Mouse (Mus musculus) CH12.LX (cell line): Measurements from ENCODE around the gene Snx10. TPM values are rescaled to one million over a fixed set of nuclear protein-coding genes. Genes with fewer than 3 reads are reported as not detected.

Experiments
- DNase-seq: peaks from one replicate; pipeline ENCODE4 v3.0.0-alpha.2; 2013; ENCODE audit errors: extremely low read depth
- H3K27ac ChIP-seq: 2 replicates; pipeline ENCODE4 v1.5.1; 2012; ENCODE audit warnings: low read depth, mild to moderate bottlenecking, control low read depth, moderate library complexity; ENCODE audit not compliant: insufficient read depth
- H3K27me3 ChIP-seq: replicated peaks from 2 replicates; pipeline ENCODE3; 2012; ENCODE audit warnings: inconsistent platforms
- H3K36me3 ChIP-seq, 2 experiments: replicated peaks in 1 of 2; 2 replicates each; pipeline versions ENCODE3 to v1.6.1; 2012; ENCODE audit warnings: inconsistent platforms in 1 of 2, low read length in 1 of 2, mild to moderate bottlenecking in 1 of 2, mixed read lengths in 1 of 2, moderate library complexity in 1 of 2; ENCODE audit not compliant: control insufficient read depth in 1 of 2, insufficient read depth in 1 of 2
- H3K4me1 ChIP-seq, 2 experiments: 2 replicates each; pipeline ENCODE4 v1.6.1; 2012; ENCODE audit warnings: inconsistent platforms in 1 of 2, moderate library complexity in 1 of 2; ENCODE audit not compliant: insufficient read depth in 2 of 2, control insufficient read depth in 1 of 2
- H3K4me2 ChIP-seq: 2 replicates; pipeline ENCODE4 v1.6.1; 2012; ENCODE audit warnings: low read depth, mild to moderate bottlenecking, control low read depth; ENCODE audit not compliant: poor library complexity, insufficient read depth, severe bottlenecking
- H3K4me3 ChIP-seq, 3 experiments: fragments of 150-350 bp in 1 of 3; sonication (generic) in 1 of 3; replicated peaks in 1 of 3; 2 replicates each; pipeline versions ENCODE3 to v1.5.1; 2011 to 2012; ENCODE audit warnings: low read depth in 2 of 3, low read length in 2 of 3, mild to moderate bottlenecking in 2 of 3, moderate library complexity in 2 of 3, control low read depth in 1 of 3, improper control_type of control experiment in 1 of 3, inconsistent platforms in 1 of 3, mixed read lengths in 1 of 3; ENCODE audit not compliant: poor library complexity in 1 of 3
- H3K79me2 ChIP-seq: replicated peaks from 2 replicates; pipeline ENCODE4 v1.6.1; 2012; ENCODE audit warnings: mild to moderate bottlenecking, moderate library complexity; ENCODE audit not compliant: control insufficient read depth, poor library complexity, insufficient read depth, severe bottlenecking; ENCODE audit errors: extremely low read depth
- H3K9ac ChIP-seq: 2 replicates; pipeline ENCODE4 v1.6.1; 2012; ENCODE audit warnings: low read depth, mild to moderate bottlenecking, control low read depth, moderate library complexity; ENCODE audit not compliant: insufficient read depth
- H3K9me3 ChIP-seq: replicated peaks from 2 replicates; pipeline ENCODE3; 2012; ENCODE audit warnings: low read length, inconsistent platforms, mixed read lengths
- CHD1 ChIP-seq: IDR thresholded peaks from 2 replicates; pipeline ENCODE4 v1.6.1; 2012; ENCODE audit warnings: low read depth, low read length, improper control_type of control experiment, inconsistent platforms
- E2F4 ChIP-seq: IDR thresholded peaks from 2 replicates; pipeline ENCODE4 v1.6.1; 2011; ENCODE audit warnings: low read depth, low read length, improper control_type of control experiment; ENCODE audit not compliant: insufficient replicate concordance
- ETS1 ChIP-seq: conservative IDR thresholded peaks from 2 replicates; pipeline ENCODE4 v1.6.1; 2012; ENCODE audit warnings: low read depth, mild to moderate bottlenecking, inconsistent platforms, low read length, improper control_type of control experiment, moderate library complexity
- HCFC1 ChIP-seq: IDR thresholded peaks from 2 replicates; pipeline ENCODE4 v1.6.1; 2012; ENCODE audit warnings: low read depth, mild to moderate bottlenecking, inconsistent platforms, low read length, improper control_type of control experiment
- IRF4 ChIP-seq: IDR thresholded peaks from 2 replicates; pipeline ENCODE4 v1.6.1; 2014; ENCODE audit warnings: low read depth, mild to moderate bottlenecking, inconsistent platforms, low read length, improper control_type of control experiment
- JUND ChIP-seq: conservative IDR thresholded peaks from 2 replicates; pipeline ENCODE4 v1.6.1; 2011; ENCODE audit warnings: low read depth, low read length, improper control_type of control experiment
- MAFK ChIP-seq: IDR thresholded peaks from 2 replicates; pipeline ENCODE4 v1.6.1; 2011; ENCODE audit warnings: low read length, improper control_type of control experiment; ENCODE audit not compliant: insufficient replicate concordance
- MAZ ChIP-seq: IDR thresholded peaks from 2 replicates; pipeline ENCODE4 v1.6.1; 2012; ENCODE audit warnings: low read depth, mild to moderate bottlenecking, inconsistent platforms, low read length, improper control_type of control experiment, moderate library complexity
- MYC ChIP-seq: IDR thresholded peaks from 2 replicates; pipeline ENCODE4 v1.6.1; 2011; ENCODE audit warnings: low read depth, mild to moderate bottlenecking, improper control_type of control experiment, low read length
- NELFE ChIP-seq: IDR thresholded peaks from 2 replicates; pipeline ENCODE4 v1.6.1; 2011; ENCODE audit warnings: low read depth, low read length, improper control_type of control experiment
- NRF1 ChIP-seq: IDR thresholded peaks from 2 replicates; pipeline ENCODE4 v1.6.1; 2014; ENCODE audit warnings: low read depth, mild to moderate bottlenecking, inconsistent platforms, low read length, improper control_type of control experiment, moderate library complexity
- PAX5 ChIP-seq: IDR thresholded peaks from 2 replicates; pipeline ENCODE4 v1.6.1; 2012; ENCODE audit warnings: low read length, inconsistent platforms, mixed read lengths
- POLR2AphosphoS2 ChIP-seq: IDR thresholded peaks from 2 replicates; pipeline ENCODE4 v1.6.1; 2011; ENCODE audit warnings: low read depth, low read length, improper control_type of control experiment
- RAD21 ChIP-seq: IDR thresholded peaks from 2 replicates; pipeline ENCODE4 v1.6.1; 2011; ENCODE audit warnings: low read depth, mild to moderate bottlenecking, low read length, improper control_type of control experiment, moderate library complexity
- RCOR1 ChIP-seq: conservative IDR thresholded peaks from 2 replicates; pipeline ENCODE4 v1.6.1; 2012; ENCODE audit warnings: low read depth, mild to moderate bottlenecking, inconsistent platforms, low read length, improper control_type of control experiment
- SIN3A ChIP-seq: IDR thresholded peaks from 2 replicates; pipeline ENCODE4 v1.6.1; 2012; ENCODE audit warnings: low read length, improper control_type of control experiment, inconsistent platforms
- SMC3 ChIP-seq: IDR thresholded peaks from 2 replicates; pipeline ENCODE4 v1.6.1; 2011; ENCODE audit warnings: low read depth, low read length, improper control_type of control experiment
- UBTF ChIP-seq: IDR thresholded peaks from 2 replicates; pipeline ENCODE4 v1.6.1; 2012; ENCODE audit warnings: low read depth, mild to moderate bottlenecking, inconsistent platforms, low read length, improper control_type of control experiment, moderate library complexity
- ZMIZ1 ChIP-seq: IDR thresholded peaks from 2 replicates; pipeline ENCODE4 v1.6.1; 2012; ENCODE audit warnings: low read depth, mild to moderate bottlenecking, inconsistent platforms, low read length, improper control_type of control experiment
- dilution Hi-C: fragments of 300-500 bp; cut with MboI; formaldehyde crosslinking; loops from 2 replicates; pipeline ENCODE4 v1.14.3; 2020; ENCODE audit warnings: low sequenced_read_pairs; ENCODE audit not compliant: extremely low pct_unique_long_range_greater_than_20kb, extremely low pct_ligation_motif_present
- in situ Hi-C: fragments of 300-500 bp; cut with MboI; formaldehyde crosslinking; loops from 3 replicates; pipeline ENCODE4 v1.14.3; 2019; ENCODE audit warnings: low sequenced_read_pairs, low pct_ligation_motif_present, low pct_unique_long_range_greater_than_20kb, mixed read lengths
- polyA plus RNA-seq: library from polyadenylated mRNA; unstranded; fragments of >175 nt; gene quantifications from 2 replicates; pipeline ENCODE4 v1.2.1, GENCODE M21; 2012; ENCODE audit warnings: low read depth; ENCODE audit not compliant: insufficient read length
- total RNA-seq, 2 experiments: library from RNA; depleted of rRNA; stranded (reverse); fragments of 300-350 nt in 1 of 2; fragments of >200 nt in 1 of 2; gene quantifications; 2 replicates each; pipeline ENCODE4 v1.2.3; 2012 to 2014

Gene Snx10
- total and polyA plus RNA-seq, 3 experiments = 27.6 to 84.7 (median 46.2) TPM

GRCm38 (mm10) chr6:51591844-51592243 lies 68.1 kb downstream of the Snx10 start:
- no peak for DNase-seq
- in situ Hi-C loops (loop anchor here (10.0 to 25.0 kb wide), 2 partner anchors 205 to 263 kb away; no protein-coding TSS in a partner anchor), dilution Hi-C loops (no loop called here)
- Histone ChIP-seq H3K27me3 (no peaks in the 10 kb centered on the region), H3K9me3 (no peaks in the 10 kb centered on the region), H3K36me3 (peaks cover 14 to 60% of the 10 kb centered on the region in 2 experiments)
- TF ChIP-seq IRF4 (no peak), ZMIZ1 (no peak), JUND (no peak), NELFE (no peak), HCFC1 (no peak), NRF1 (no peak), E2F4 (no peak), MAFK (no peak), POLR2AphosphoS2 (no peak), CHD1 (no peak), PAX5 (no peak), SMC3 (no peak)
- TF ChIP-seq, all 38 proteins: peak for 0
- Histone ChIP-seq H3K79me2 (no peaks in the 10 kb centered on the region), H3K4me1 (no peaks in the 10 kb centered on the region), H3K4me2 (no peak overlapping the region), H3K4me3 (no peak overlapping the region), H3K9ac (no peak overlapping the region), H3K27ac (no peak overlapping the region)

- Histone ChIP-seq H3K4me1 (no peaks in the 10 kb centered on the region), H3K27ac (no peak overlapping the region), H3K9ac (no peak overlapping the region), H3K27me3 (no peaks in the 10 kb centered on the region), H3K36me3 (peaks cover 8 to 53% of the 10 kb centered on the region in 2 experiments), H3K79me2 (no peaks in the 10 kb centered on the region), H3K9me3 (no peaks in the 10 kb centered on the region), H3K4me3 (no peak overlapping the region), H3K4me2 (no peak overlapping the region)
- no peak for TF ChIP-seq NELFE
- TF ChIP-seq MAZ = no peak
- no peak for TF ChIP-seq MYC
- no peak for TF ChIP-seq RAD21
- no peak for TF ChIP-seq HCFC1
- no peak for TF ChIP-seq RCOR1
- no peak for TF ChIP-seq UBTF
- no peak for TF ChIP-seq ETS1
- no peak for TF ChIP-seq SIN3A
- DNase-seq = no peak
- dilution Hi-C loops = no loop called here
- in situ Hi-C loops = loop anchor here (10.0 to 25.0 kb wide), 2 partner anchors 205 to 262 kb away; no protein-coding TSS in a partner anchor
Measured at GRCm38 (mm10) chr6:51592356-51593115, 68.8 kb downstream of the Snx10 start.
